Mouse (Mus musculus) erythroblast, embryonic 14.5 days (primary cell): Measurements from ENCODE around the gene AC124502.3.

ENCODE experiments used
- GATA1 ChIP-seq: IDR thresholded peaks from 2 replicates; pipeline ENCODE4 v1.6.1; 2012; ENCODE audit warnings: low read length, inconsistent platforms, mixed read lengths
- TAL1 ChIP-seq: IDR thresholded peaks from 3 replicates; pipeline ENCODE4 v1.6.1; 2012; ENCODE audit warnings: low read length, inconsistent platforms, mixed read lengths

GRCm38 (mm10) chr19:5013138-5013537 lies 25.6 kb upstream of the AC124502.3 start:
- no peak for TF ChIP-seq GATA1
- TF ChIP-seq TAL1: no peak
